Mouse (Mus musculus) ES-E14 (cell line): ENCODE data around the gene Txndc12. TPM values are rescaled to one million over a fixed set of nuclear protein-coding genes. Genes with fewer than 3 reads are reported as not detected.
A peak's percentile ranks its signal among the peaks of the same experiment; 100 is the strongest.

ENCODE experiments used
- DNase-seq: peaks from one replicate; pipeline ENCODE4 v3.0.0-alpha.2; 2013; ENCODE audit warnings: low read depth, low spot score
- H3K27ac ChIP-seq: 2 replicates; pipeline ENCODE4 v1.5.1; 2012; ENCODE audit warnings: low read depth, mild to moderate bottlenecking, low read length, moderate library complexity, mixed read lengths; ENCODE audit not compliant: poor library complexity, insufficient read depth, severe bottlenecking
- H3K36me3 ChIP-seq: 2 replicates; pipeline ENCODE4 v1.6.1; 2012; ENCODE audit warnings: mild to moderate bottlenecking, low read length, moderate library complexity, mixed read lengths; ENCODE audit not compliant: control insufficient read depth, poor library complexity, insufficient read depth, severe bottlenecking
- H3K4me1 ChIP-seq, 2 experiments: fragments of 150-350 bp in 1 of 2; sonication (generic) in 1 of 2; 2 replicates each; pipeline ENCODE4 v1.6.1; 2012; ENCODE audit warnings: low read length in 2 of 2, mild to moderate bottlenecking in 1 of 2, mixed read lengths in 1 of 2; ENCODE audit not compliant: control insufficient read depth in 2 of 2, insufficient read depth in 2 of 2, poor library complexity in 1 of 2
- H3K4me3 ChIP-seq, 2 experiments: fragments of 150-350 bp in 1 of 2; sonication (generic) in 1 of 2; 2 replicates each; pipeline ENCODE4 v1.5.1; 2012; ENCODE audit warnings: low read length in 2 of 2, low read depth in 1 of 2, mild to moderate bottlenecking in 1 of 2, mixed read lengths in 1 of 2; ENCODE audit not compliant: insufficient read depth in 1 of 2, poor library complexity in 1 of 2, severe bottlenecking in 1 of 2
- H3K9ac ChIP-seq: 2 replicates; pipeline ENCODE4 v1.6.1; 2012; ENCODE audit warnings: low read depth, mild to moderate bottlenecking, low read length, mixed read lengths; ENCODE audit not compliant: poor library complexity, insufficient read depth, severe bottlenecking
- H3K9me3 ChIP-seq: fragments of 150-350 bp; sonication (generic); 2 replicates; pipeline ENCODE4 v1.6.1; 2012; ENCODE audit warnings: low read depth, mild to moderate bottlenecking, low read length; ENCODE audit not compliant: control insufficient read depth, insufficient read depth
- CHD2 ChIP-seq: IDR thresholded peaks from 2 replicates; pipeline ENCODE4 v1.6.1; 2014; ENCODE audit warnings: mild to moderate bottlenecking, low read depth, low read length, inconsistent platforms
- HCFC1 ChIP-seq: IDR thresholded peaks from 2 replicates; pipeline ENCODE4 v1.6.1; 2012; ENCODE audit warnings: low read length, inconsistent platforms, borderline replicate concordance; ENCODE audit not compliant: insufficient read depth
- MAFK ChIP-seq: IDR thresholded peaks from 2 replicates; pipeline ENCODE4 v1.6.1; 2014; ENCODE audit warnings: mild to moderate bottlenecking, low read depth, low read length, inconsistent platforms; ENCODE audit not compliant: insufficient read depth
- ZC3H11A ChIP-seq: IDR thresholded peaks from 2 replicates; pipeline ENCODE4 v1.6.1; 2012; ENCODE audit warnings: low read depth, mild to moderate bottlenecking, inconsistent platforms, low read length, borderline replicate concordance
- ZNF384 ChIP-seq: IDR thresholded peaks from 2 replicates; pipeline ENCODE4 v1.6.1; 2012; ENCODE audit warnings: low read depth, low read length, inconsistent platforms
- in situ Hi-C, 2 experiments: fragments of 600-800 bp; cut with MboI; formaldehyde crosslinking; loops; one replicate each; pipeline ENCODE4 v1.15.1; 2025; ENCODE audit warnings: low sequenced_read_pairs in 2 of 2, inconsistent platforms in 1 of 2; ENCODE audit not compliant: unreplicated experiment in 2 of 2
- total RNA-seq: library from RNA; depleted of rRNA; stranded (reverse); fragments of 300-350 nt; gene quantifications from 2 replicates; pipeline ENCODE4 v1.2.3, GENCODE M21; 2012; rRNA removed

The Txndc12 gene
- 65.1 and 91.4 TPM in 2 replicates for total RNA-seq

DNA sequence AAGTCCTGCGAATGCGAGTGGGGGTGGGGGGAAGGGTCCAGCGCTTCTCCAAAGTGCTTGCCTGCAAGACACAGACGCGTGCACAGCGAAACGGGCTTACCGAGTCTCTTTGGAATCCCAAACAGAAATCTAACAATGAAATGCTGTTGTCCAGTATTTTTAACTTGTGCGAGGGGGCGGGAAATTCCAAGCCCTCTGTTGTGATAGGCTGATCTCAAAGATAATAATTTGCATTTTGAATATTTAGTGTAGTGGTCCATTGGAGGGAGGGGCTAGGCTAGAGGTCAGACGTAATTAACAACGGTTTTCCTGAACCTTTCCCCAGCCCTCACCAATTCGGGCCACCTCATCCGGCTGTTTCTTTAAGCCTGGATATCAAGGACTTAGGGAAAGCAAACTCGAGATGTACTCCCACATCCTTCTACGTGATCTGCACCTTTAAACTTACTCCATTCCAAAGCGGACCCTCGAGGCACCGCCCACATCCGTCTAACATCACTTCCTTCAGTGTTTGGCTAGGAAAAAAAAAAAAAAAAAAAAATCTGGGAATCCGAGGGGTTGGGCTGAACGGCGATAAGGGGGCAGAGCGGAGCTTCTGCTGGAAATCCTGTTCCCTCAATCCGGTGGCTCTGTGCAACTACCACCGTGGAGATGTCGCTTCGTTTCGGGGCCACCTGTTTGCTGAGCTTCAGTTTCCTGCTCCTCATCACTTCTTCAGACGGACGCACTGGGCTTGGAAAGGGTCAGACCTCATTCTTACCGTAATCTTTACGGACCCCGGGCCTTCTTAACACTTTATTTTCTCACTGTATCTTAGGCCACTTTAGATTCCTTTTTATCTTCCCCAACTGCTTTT is at the start of gene Txndc12:
Txndc12 (plus strand) TSS at position 487 of the 856 bp plus-strand sequence.
- DNase-seq = peak; percentile 90
- Histone ChIP-seq H3K36me3 (no peaks in the 10 kb centered on the region), H3K4me1 (peaks cover 0 to 8% of the 10 kb centered on the region in 2 experiments; a peak in 1 of 4 replicates), H3K27ac (peak within 1 kb of the TSS; percentile 91), H3K9ac (peak within 1 kb of the TSS; percentile 94), H3K4me3 (peak within 1 kb of the TSS; percentile 94 to 97), H3K9me3 (no peaks in the 10 kb centered on the region)
- TF ChIP-seq ZNF384 = peak; percentile 99
- TF ChIP-seq MAFK = 0 out of 2 replicates have a peak, but pooled peaks have one; percentile 40
- TF ChIP-seq ZC3H11A = no peak
- TF ChIP-seq HCFC1 = no peak
- in situ Hi-C loops = no loop called here

- no peaks in the 10 kb centered on the region for H3K9me3 ChIP-seq
- no peaks in the 10 kb centered on the region for H3K4me1 ChIP-seq
- H3K4me3 ChIP-seq = no peak overlapping the region
- DNase-seq = no peak
- no peak overlapping the region for H3K27ac ChIP-seq
- no peaks in the 10 kb centered on the region for H3K36me3 ChIP-seq
- in situ Hi-C loops = no loop called here
- H3K9ac ChIP-seq = no peak overlapping the region
- TF ChIP-seq ZC3H11A (no peak), MAFK (no peak), HCFC1 (no peak), ZNF384 (no peak), CHD2 (no peak)
These were observed 45.0 kb upstream of the Txndc12 start for GRCm38 (mm10) chr4:108789258-108789936.

DNA sequence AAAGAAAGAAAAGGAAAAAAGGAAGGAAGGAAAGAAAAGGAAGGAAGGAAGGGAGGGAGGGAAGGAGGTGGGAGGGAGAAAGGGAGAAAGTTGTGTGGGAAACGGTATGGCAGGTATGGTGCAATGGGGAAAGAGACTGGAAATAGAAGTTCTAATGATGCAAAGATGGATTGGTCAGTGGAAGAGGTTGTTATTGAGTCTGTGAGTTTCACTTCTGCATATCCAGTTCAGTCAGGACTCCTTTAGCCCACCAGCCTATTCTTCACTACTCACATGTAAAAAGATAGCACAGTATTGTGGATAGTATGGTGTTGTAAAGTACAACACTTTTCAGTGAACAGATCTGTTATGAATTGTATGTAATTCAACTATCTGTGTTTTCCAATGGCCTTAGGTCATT is 43.9 kb upstream of the Txndc12 start:
- no peaks in the 10 kb centered on the region for H3K4me1 ChIP-seq
- no peak for TF ChIP-seq ZNF384
- no peak for TF ChIP-seq ZC3H11A
- no peak for TF ChIP-seq HCFC1
- TF ChIP-seq CHD2 = no peak
- no peak for TF ChIP-seq MAFK
- DNase-seq = no peak
- H3K4me3 ChIP-seq = no peak overlapping the region
- no peak overlapping the region for H3K9ac ChIP-seq
- in situ Hi-C loops = no loop called here
- H3K9me3 ChIP-seq = no peaks in the 10 kb centered on the region
- no peak overlapping the region for H3K27ac ChIP-seq
- no peaks in the 10 kb centered on the region for H3K36me3 ChIP-seq

DNA sequence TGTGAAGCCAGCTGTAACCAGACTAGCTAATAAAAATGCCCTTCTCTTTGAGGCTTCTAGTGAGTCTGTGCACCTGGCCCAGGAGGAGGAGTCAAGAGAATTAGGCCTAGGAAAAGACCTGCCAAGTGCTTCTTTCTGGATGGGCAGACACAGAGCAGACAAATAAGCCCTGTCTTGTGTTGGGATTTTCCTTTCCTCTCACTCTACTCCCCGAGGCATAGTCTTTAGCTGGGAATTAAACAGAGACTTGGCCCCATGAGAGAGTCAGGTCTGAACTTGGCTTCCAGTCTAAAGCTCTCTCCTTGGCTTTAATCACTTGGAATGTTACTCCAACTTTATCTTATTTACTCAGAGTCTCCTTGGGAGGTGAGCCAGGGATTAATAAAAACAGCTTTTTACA is 40.5 kb upstream of the Txndc12 start:
- no peak for DNase-seq
- Histone ChIP-seq H3K4me1 (peaks cover 0 to 3% of the 10 kb centered on the region in 2 experiments; a peak in 2 of 4 replicates), H3K9ac (no peak overlapping the region), H3K4me3 (no peak overlapping the region), H3K27ac (no peak overlapping the region), H3K9me3 (no peaks in the 10 kb centered on the region), H3K36me3 (no peaks in the 10 kb centered on the region)
- in situ Hi-C loops = no loop called here
- no peak for TF ChIP-seq ZNF384
- TF ChIP-seq MAFK = no peak
- no peak for TF ChIP-seq ZC3H11A
- TF ChIP-seq HCFC1 = no peak
- TF ChIP-seq CHD2 = no peak
